In genomic region chr9:90791871-90792270, GRCm38 (mm10) we compare ENCODE assay signal across 17 mouse cellular contexts.
"Had no signal": no experiment of that assay in that cellular context is flagged by ENCODE, and none has a peak within 500 bp of the region (broad histone marks: within the 10 kb centered on the region; RNA-seq: fewer than 3 reads in every experiment).

No protein-coding gene starts in this region.

- H3K36me3 ChIP-seq: limb, embryonic 12.5 days; limb, embryonic 15.5 days; liver, embryonic 12.5 days; liver, embryonic 15.5 days; lung, embryonic 15.5 days; midbrain, embryonic 12.5 days had no signal

- H3K9me3 ChIP-seq: limb, embryonic 12.5 days; limb, embryonic 15.5 days; liver, embryonic 12.5 days; liver, embryonic 15.5 days; lung, embryonic 15.5 days; megakaryocyte, embryonic 14.5 days; midbrain, embryonic 12.5 days had no signal

- H3K4me3 ChIP-seq: limb, embryonic 12.5 days; limb, embryonic 15.5 days; liver, embryonic 12.5 days; liver, embryonic 15.5 days; lung, embryonic 15.5 days; megakaryocyte, embryonic 14.5 days; midbrain, embryonic 12.5 days had no signal

- H3K27ac ChIP-seq: limb, embryonic 12.5 days; limb, embryonic 15.5 days; liver, embryonic 12.5 days; liver, embryonic 15.5 days; lung, embryonic 15.5 days; midbrain, embryonic 12.5 days had no signal

- H3K27me3 ChIP-seq: limb, embryonic 12.5 days; limb, embryonic 15.5 days; liver, embryonic 12.5 days; liver, embryonic 15.5 days; lung, embryonic 15.5 days; megakaryocyte, embryonic 14.5 days; midbrain, embryonic 12.5 days had no signal

- H3K4me2 ChIP-seq: limb, embryonic 12.5 days; limb, embryonic 15.5 days; liver, embryonic 12.5 days; liver, embryonic 15.5 days; lung, embryonic 15.5 days; midbrain, embryonic 12.5 days had no signal

- H3K9ac ChIP-seq: limb, embryonic 12.5 days; limb, embryonic 15.5 days; liver, embryonic 12.5 days; liver, embryonic 15.5 days; lung, embryonic 15.5 days; midbrain, embryonic 12.5 days had no signal

- H3K4me1 ChIP-seq: limb, embryonic 12.5 days; limb, embryonic 15.5 days; liver, embryonic 12.5 days; liver, embryonic 15.5 days; lung, embryonic 15.5 days; megakaryocyte, embryonic 14.5 days; midbrain, embryonic 12.5 days had no signal

- ATAC-seq: liver, embryonic 12.5 days had no signal

- DNase-seq: kidney, adult 18-20 months; kidney, adult 9 months; kidney, postnatal 14 days; kidney, postnatal 4 days; left cerebral cortex, postnatal 4 days; lung, adult 18-20 months; lung, postnatal 10 days; lung, postnatal 36 days; thymus, adult 18-20 months; thymus, postnatal 36 days had no signal
